Mouse (Mus musculus): ENCODE measurements around the gene Negr1.

Negr1 gene

GRCm38 (mm10) chr3:157146124-157146855, 584.7 kb downstream of the Negr1 start:
- DNase-seq, result no peak

GRCm38 (mm10) chr3:157154902-157155301, 593.3 kb downstream of the Negr1 start:
- no peak for DNase-seq

DNA sequence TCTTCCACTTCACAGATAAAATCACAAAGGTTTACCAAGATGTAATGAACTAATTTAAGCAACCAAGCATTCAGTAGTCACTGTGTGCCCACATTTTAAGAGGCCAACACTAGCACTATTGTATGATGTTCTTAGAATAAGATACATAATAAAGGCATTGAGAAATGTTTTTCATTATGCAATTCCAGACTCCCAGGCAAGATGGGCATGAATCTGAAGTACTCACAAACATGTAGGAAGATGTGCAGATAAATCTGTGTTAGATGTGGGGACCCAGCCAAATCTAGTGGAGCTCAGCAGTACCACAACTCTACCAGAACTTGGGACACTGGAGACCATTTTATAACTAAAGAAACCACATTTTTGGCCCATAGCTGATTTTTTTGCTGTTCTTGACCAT, 593.9 kb downstream of the Negr1 start:
- no peak for DNase-seq

GRCm38 (mm10) chr3:157164840-157165595, 603.4 kb downstream of the Negr1 start:
- DNase-seq, result no peak

DNA sequence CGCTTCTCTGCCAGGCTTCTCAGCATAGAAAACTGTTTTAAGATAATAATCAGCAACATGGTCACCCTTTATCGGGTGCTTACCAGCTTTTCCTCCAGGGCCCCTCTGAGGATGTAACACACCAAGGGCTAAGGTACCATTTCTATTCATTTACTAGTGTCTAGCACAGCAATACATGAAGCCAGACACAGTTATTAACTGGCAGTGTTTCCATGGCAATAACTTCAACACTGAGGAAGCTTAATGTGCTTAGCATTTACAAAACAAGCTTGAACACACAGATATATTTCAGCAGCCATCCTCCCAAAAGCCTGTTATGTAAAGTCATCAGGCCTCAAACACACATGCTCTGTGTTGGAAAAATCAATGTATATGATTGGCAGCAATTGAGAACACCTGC, 620.4 kb downstream of the Negr1 start:
- no peak for DNase-seq

DNA sequence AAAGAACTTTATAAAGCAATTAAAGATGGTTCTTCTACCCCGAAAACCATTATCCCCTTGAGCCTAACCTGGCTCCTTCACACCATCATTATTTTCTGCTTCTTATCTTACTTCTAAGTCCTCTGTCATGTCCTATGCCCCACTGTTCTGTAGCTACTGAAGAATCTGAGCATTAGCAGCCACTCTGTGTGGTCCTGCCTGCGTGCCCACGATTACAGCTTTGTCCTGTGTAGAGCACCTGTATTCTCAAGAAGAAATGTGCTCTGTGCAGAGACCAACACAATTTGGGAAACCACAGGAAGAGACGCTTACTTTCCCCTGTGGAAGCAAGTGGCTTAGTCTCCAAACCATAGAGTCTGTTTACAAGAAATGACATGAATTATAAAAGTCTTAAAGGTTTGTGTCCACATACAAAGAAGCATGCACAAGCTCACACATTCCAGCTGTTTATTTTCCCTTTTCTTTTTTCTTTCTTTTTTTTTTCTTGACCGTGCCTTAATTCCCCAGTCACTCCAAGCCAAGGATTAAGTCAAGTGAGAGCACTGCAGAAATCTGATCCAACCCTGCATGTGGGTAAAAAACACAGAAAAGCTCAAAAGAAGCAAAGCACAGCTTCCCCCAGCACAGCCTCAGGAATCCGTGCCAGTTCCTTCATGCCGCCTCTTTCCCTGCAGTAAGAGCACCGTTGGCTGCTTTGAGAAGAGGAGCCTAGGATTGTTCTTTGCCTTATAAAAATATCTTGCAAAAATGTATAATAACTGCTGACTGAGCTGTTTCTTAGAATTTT, 627.5 kb downstream of the Negr1 start:
- no peak for DNase-seq

DNA sequence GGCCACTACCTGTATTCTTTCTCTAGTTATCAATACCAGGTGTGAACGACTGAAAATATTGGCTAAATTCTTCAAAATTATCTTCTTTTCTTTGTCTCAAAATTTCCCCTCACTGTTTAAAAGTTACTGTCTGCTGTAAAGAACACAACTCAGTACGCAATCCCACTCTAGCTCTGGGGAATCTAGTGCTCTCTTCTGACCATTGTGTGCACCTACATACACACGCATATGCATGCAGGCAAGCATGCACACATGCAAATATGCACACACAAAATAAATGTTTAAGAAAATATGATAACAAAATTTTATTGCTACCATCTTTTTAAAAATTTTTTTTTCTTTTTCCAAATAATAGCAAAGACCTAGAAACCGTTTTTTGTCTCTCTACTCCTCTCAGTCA, 628.2 kb downstream of the Negr1 start:
- DNase-seq, result no peak

GRCm38 (mm10) chr3:157190551-157190950, 629.0 kb downstream of the Negr1 start:
- DNase-seq, result no peak

GRCm38 (mm10) chr3:157192021-157192420, 630.4 kb downstream of the Negr1 start:
- DNase-seq, result no peak

- DNase-seq, result no peak
Measured at GRCm38 (mm10) chr3:157193141-157193540, 631.5 kb downstream of the Negr1 start.

DNA sequence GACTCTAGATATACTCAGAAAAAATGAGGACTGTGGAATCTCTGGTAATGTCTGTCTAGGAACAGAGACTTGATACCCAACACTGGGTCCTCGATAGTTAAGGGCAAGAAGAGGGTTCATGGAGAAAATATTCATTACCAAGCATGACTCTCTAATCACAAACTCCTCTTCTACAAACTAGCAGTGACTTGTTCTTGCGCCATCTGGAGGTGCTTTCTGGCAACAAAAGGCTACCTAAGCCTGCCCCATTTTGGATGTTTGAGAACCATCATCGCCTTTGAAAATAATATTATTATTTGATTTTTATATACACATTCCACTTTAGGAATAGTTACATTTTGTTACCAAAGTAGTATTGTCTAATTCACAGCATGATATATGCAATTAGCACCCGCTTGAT, 637.1 kb downstream of the Negr1 start:
- DNase-seq, result no peak

DNA sequence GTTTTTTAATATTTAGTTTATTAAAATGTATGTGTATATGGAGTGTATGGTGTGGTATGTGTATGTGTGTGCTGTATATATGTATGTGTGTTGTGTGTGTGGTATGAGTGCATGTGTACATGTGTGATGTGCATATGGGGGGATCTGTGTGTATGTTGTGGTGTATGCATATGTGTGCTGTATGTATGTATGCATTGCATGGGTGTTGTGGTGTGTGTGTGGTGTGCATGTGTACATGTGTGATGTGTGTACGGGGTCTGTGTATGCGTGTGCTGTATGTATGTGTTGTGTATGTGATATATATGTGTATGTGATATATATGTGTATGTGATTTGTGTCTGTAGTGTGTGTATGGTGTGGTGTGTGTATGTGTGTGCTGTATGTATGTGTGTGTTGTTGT, 640.1 kb downstream of the Negr1 start:
- no peak for DNase-seq

- DNase-seq, result no peak
Measured at GRCm38 (mm10) chr3:157203573-157203972, 642.0 kb downstream of the Negr1 start.

GRCm38 (mm10) chr3:157206752-157207151, 645.2 kb downstream of the Negr1 start:
- no peak for DNase-seq

DNA sequence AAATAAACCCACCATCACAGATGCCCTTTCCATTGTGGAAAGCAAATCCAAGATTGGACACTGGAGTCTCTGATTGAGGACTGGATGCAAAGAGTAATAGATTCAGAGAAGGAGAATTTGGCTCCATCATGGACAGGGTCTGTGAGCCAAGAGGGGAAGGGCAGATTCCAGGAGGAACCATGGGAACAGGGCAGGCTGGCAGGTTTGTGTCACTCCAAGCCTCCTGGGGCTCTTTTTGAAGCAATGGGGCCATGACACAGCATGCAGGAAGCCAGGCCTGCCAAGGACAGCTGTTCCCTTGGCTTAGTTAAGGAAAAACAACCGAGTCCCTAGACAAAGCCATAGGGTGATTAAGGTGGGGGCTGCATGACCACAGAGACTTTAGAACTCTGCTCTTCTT, 647.4 kb downstream of the Negr1 start:
- DNase-seq, result no peak

DNA sequence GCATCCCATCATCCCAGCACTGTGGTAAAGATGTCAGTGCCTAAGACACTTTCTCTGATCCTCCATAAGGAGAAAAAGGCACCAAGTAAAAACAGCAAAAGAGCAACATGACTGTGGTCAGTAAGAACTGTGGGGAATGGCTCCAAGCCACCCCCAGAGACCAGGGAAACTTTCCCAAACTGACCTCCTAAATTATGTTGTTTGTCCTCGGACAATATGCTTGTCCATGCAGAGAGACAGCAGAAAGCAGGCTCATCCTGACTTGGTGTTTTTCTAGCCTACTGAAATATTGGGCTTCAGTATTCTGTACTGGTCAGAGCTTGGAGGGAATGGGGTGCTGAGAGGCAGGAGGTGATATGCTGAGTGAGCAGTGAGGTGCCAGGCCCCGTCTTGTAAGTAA, 647.8 kb downstream of the Negr1 start:
- no peak for DNase-seq

DNA sequence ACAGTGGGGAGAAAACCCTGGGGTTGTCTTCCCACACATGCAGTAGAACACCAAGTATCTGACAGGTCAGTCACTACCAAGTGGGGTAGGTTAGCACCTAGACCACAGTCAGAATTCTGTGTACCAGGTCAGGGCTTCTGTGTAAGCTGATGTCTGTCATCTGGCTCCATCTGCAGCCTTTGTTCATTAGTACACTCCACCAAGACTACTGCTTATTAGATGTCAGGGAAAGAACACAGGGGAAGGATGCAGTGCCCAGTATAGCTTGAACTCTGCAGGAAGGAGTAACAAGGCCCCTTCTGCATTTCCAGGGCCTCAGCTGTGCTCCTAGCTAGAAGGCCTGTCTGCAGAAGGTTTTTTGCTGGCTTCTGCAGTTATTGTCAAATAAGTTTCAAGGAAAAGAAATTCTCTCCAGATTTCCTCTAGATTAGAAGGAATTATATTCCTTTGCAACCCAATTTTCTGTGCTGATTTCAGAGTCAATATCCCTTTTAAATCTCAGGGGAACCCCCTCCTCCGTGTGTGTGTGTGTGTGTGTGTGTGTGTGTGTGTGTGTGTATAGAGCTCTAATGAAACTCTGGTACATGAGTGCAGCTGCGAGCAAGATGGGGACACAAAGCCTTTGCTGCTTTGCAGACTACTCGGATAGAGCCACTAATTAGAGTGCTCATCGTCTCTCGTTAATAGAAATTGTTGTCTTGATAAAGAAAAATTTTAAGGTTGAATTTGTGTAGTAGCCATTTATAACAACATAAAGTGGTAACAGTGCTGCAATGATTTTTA, 654.5 kb downstream of the Negr1 start:
- DNase-seq, result no peak

DNA sequence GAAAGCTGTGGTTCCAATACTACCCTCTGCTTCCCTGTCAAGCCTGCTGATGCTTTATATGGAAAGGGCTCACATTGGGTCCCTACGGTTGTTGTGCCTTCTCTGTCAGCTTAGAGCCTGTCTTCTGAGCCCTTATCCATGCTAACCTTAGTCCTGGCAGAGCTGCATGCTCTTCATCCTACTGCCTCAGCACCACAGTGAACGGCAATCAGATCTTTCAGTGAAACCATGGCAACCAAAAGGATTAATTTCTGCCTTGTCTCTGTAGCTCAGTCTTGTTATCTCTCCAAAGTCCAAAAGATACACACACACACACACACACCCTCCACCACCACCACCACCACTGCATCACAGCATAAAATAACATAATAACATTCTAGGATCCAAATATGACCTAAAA, 656.2 kb downstream of the Negr1 start:
- DNase-seq, result no peak

DNA sequence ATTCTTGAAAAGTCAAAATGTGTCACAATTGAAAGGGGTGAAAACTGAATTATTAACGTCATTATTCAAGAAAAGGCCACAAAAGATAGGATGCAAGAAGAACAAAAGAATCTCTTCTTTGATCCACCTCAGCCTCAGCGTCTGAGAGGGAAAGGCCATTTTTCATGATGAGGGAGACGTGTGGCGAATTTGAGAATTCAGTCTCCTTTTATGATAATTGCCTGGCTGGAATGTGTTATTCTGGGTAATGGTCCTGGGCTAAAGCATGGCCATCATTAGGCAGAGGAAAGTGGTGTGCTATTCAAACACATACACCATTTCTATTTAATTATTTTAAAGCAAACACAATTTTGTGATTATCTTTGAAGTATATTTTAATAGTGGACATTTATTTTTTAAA, 663.3 kb downstream of the Negr1 start:
- DNase-seq, result no peak

DNA sequence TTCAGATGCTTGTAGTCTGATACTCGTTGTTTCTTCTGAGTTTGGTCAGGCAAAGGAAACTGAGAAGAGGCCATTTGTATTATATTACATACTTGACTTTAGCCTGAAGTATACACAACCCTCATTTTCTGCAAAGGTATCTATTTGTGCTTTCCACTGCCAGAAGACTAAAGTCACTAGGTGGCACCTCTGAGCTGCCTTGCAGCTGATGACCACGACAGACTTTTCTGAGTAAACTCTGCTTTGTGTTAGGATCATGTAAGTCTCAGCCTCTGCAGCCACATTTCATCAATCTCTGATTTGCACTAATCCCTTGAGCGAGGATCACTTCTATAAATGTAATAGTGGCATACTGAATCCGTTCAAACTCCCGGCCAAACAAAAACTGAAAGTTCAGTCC, 671.1 kb downstream of the Negr1 start:
- DNase-seq, result peak; percentile 18

DNA sequence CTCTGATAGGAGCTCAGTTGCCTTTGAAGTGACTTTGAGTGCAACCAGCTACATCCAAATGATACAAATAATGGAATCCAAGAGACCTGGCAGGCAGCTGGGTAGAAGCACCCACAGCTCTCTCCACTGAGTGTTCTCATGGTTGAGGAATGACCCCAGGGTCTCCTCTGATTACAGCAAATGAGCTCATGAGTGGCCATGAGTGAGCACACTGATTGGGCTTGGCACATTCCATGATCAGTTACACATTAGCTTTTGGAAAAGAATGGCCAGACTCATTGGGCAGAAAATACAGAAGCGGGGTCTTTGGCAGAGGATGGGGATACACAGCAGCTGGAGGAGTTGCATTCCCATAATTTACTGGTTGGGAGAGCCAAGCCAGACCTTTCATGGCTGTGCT, 678.6 kb downstream of the Negr1 start:
- DNase-seq, result no peak

DNA sequence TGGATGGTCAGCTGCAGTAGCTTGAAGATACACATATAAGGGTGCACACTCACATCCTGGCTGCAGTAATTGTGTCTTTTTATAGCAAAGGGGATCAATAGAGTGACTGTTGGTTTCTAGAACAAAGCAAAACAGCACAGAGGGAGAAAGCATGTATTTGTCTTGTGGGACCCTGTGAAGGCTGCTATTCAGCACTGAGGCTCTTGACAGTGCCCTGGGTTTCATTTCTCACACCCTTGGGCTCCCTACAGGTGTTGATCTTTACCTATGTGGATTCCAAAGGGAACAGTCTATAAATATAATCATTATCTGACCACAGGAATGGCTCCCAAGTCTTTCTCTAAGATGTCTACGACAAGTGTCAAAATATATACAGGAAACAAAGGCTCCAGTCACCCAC, 693.9 kb downstream of the Negr1 start:
- no peak for DNase-seq

- no peak for DNase-seq
Measured at GRCm38 (mm10) chr3:157255863-157256262, 694.3 kb downstream of the Negr1 start.

Measured in right cerebral cortex, postnatal 14 days (tissue).